Mouse (Mus musculus): ENCODE data around the gene P2ry12.

Gene P2ry12

DNA sequence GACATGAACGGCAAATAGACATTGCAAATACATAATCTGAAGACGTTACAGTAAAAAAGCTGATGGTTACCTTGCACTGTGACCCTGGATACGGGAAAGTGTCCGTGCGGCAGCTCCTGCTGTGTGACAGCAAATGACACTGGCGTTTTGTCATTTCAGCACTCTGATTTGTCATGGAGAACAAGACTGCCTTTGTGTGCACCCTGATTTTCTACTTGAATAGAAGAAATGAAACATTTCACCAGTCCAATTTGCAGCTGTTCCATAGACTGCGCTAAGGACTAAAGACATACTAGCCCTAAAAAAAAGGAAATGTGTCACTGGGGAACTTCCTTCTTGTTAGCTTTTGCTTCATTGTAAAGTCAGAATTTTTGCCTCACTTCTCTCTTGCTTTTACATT, at the start of gene P2ry12:
Gene P2ry12, minus strand, starts transcription at position 168 of the 400 bp plus-strand sequence.
- DNase-seq (ENCODE audit: low read depth): no peak

DNA sequence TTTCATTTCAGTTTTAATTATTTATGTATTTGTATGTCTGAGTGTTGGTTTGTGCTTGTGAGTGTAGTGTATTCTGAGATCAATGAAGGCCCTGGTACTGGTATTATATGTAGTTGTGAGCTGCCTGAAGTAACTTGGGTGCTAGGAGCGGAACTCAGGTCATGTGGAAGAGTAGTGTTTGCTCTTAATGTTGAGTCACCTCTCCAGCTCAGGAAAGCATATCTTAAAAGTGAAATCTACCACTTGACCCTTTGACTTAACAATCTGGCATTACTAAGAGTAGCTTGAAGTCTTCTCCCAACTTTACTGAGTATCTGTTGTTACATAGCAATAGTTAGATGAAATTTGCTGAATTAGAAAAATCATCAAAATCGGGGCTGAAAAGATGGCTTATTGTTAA, 42.8 kb upstream of the P2ry12 start:
- no peak for DNase-seq (ENCODE audit: low read depth)

DNA sequence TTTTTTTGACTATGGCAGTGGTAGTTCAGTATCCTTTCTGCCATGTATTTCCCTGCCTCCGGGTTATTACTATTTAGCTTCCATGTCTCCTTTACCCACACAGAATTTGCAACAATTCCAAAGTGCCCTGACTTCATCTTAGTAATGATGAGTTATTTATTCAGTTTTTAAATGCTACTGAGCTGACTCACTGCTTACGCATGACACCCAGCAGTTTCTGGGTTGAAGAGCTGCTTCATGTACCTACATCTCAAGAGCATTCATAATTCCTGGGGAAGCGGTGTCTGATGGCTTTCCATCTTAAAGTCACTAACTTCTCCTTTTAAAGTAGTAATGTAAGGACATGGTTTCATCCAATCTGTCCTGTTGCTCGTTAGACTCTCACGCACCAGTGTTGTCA, 42.3 kb upstream of the P2ry12 start:
- no peak for DNase-seq (ENCODE audit: low read depth)

DNA sequence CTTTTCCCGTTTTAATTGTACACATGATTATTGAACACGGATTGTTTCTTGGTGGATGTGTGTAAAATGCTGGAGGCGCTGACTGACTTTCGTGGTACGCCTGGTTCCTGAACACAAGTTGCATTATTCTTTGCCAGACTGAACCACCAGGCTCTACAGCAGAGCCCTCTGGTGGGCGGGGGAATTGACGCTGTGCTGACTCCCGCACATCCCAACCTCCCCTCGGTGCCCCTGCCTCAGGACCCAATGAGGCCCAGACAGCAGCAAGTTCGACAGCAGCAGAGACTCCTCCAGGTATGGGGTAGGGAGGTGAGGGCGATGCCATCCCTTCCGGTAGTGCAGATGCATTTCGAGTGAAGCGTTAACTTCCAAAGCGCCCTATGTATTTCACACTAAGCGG, 35.0 kb upstream of the P2ry12 start:
- no peak for DNase-seq (ENCODE audit: low read depth)

DNA sequence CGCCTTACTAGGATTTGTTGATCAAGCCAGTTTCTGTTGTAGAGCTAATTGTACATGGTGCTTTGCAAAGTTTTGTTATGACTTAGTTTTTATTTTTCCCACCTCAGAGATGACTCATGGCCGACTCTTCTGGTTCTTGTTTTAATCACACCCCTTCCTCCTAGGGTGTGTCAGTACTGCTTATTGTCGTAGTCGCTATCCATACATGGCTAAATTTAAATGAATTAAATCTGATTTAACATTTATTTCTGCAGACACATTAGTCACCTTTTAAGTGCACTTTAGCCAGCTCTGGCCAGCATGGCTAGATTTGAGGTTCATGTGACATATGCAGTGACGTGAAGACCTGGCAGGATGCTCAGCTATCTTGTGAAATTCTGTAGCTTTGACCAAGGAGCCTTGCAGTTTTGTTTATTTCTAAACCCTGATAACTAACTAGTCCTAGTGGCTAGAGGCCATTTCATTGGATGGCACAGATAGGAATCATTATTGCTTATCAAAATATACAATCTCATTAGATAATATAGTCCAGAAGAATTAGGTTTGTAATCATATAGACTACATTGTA, 34.0 kb upstream of the P2ry12 start:
- no peak for DNase-seq (ENCODE audit: low read depth)

DNA sequence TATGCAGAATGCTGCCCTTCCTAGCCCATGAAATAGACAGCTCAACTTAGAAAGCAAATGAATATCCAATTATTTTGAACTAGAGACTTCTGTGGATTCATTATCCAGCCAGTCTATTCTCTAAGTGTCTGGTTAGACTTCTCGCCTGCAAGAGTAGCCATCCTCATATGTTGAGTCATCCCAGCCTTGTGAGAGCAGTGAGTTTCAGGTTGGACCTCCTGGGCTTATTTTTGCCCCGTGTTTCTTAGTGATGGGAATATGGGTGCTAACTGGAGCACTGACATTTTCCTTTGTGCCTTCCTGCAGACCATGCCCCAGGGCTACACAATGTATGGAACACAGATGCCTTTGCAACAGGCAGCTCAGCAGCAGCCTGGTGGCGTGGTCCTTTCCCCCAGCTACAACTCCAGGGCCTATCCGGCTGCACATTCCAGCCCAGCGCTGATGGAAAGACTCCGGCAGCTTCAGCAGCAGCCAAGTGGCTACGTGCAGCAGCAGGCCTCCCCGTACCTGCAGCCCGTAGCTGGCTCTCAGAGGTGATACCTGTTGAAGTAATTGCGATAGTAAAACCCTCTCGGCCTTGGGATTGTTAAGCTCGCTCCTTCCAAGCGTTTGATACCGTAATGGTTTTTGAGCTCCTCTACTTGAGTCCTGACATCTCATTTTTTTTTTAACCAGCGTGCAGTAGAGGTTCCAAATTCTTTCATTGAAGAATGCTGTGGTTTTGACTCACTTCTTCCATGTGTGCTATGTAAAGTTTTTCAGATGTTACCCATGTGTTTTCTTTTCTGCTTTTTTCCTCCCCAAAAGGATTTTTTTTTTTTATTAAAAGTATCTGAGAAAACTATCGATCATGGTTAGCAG, 33.3 kb upstream of the P2ry12 start:
- no peak for DNase-seq (ENCODE audit: low read depth)

DNA sequence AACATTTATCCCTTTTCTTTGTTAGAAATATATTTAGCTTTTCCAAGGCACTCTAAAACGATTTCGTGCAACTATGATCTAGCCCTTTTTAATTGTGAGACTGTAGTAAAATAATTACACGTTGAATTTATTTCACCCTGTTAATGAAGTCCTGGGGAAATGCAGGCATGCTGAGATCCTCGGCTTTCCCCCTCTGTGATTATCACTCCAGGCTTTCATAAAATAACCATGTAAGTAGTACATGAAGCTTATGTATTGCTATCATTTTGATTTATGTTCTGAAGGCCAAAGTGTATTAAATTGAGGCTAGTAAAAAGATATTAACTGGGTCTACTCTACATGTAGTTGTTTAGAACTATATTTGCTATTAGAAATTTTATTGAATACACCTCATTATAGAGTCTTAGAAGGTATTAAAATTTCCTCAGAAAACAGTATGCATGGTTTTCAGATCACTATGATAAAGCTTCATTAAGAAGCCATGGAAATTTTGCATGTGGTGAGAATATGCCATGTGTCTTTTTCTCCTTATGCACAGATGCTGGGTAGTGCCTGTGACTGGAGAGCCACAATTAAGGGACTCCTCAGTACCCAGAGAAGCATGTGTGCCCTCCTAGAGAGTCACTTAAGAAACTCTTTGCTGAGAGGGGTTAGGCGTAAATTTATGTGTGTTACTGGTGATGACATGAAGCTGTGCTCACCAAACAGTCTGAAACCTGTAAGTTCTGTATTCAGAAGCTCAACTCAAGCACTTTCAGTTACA, 30.9 kb upstream of the P2ry12 start:
- no peak for DNase-seq (ENCODE audit: low read depth)

DNA sequence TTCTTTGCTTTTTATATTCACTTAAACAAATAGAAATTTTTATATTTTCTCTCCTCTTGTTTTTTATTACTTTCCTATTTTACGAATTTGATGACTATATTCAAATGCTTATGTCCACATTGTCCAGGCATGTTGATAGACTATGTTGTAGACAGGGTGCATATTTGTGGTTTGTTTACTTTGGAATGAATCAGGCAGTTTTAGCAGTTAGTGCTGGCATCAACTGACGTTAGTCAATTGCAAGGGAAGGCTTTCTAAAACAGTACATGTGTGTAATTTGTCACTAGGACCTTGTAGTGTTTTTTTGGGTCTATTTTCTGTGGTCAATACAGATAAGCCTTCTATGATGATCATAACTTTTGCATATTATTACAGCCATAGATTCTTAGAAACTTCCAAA, 27.9 kb upstream of the P2ry12 start:
- DNase-seq (ENCODE audit: low read depth): no peak

DNA sequence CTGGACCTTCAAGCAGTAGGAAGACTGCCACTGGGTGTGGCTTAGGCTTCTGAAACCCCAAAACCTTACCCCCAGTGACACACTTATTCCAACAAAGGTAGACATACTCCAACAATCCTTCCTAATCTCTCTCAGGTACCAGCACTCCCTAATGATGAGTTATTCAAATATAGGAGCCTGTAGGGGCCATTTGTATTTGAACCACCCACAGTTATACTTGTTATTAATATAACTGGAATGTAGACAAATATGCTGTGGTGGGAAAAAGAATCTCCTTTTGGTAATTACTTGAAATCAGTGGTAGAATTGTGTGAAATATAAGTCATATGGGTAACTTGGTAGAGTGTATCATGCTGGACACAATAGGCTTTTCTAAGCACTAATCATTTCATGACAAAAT, 15.9 kb upstream of the P2ry12 start:
- no peak for DNase-seq (ENCODE audit: low read depth)

DNA sequence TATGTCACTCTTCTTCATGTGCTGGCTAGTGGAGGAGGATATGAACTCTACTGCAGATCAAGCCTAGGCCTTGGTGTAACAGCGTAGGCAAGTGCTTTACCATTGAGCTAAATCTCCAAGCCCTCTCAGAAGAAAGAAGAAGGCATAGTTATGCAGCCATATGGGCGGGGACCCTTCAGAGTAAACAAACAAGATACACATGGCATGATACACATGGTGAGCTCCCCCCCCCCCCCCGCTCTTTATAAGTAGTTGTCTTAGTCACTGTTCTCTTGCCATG, 15.5 kb upstream of the P2ry12 start:
- no peak for DNase-seq (ENCODE audit: low read depth)

DNA sequence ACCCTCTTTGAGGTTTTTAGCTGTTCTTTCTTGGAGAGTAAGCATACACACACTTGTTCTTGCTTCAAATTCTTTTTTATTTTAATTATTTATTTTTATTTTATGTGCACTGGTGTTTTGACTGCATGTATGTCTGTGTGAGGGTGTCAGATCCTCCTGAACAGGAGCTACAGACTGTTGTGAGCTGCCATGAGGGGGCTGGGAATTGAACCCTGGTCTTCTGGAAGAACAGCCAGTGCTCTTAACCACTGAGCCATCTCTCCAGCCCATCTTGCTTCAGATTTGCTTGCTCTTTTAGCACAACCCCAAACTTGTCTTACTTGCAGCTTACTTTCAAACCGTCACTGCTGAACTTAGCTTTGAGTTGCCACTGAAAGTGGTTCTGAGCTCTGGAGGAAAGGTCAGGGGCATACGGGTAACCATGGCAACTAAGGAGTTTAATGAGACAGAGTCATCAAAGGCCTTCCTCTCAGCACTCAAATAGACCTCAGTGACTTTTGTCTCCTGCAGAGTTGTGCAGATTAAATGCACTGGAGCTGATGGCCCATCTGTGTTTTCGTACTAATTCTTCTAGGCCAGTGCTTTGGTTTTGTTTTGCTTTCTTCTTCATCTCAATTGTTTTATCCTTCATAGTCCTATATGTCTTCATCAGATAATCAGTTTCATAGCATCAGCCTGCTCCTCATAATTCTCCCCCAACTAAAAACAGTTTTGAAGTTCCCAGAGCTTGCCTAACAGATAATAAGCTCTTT, 15.0 kb upstream of the P2ry12 start:
- DNase-seq (ENCODE audit: low read depth): no peak

DNA sequence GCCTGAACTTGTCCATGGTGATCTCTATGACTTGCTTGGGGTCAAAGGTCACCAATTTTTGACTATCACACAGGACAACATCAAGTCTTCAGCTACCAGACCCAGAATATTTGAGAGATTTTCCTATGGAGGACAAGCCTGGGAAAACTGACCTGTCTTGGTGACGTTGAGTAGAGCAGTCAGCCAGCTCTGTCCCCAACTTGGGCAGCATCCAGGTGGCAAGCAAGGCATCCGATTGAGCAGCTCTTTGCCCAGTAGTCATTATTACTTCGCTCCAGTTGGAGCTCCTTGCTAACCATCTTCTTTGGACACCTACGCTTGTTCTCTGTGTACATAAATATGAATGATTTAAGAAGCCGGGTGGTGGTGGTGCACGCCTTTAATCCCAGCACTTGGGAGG, 8.1 kb upstream of the P2ry12 start:
- no peak for DNase-seq (ENCODE audit: low read depth)

DNA sequence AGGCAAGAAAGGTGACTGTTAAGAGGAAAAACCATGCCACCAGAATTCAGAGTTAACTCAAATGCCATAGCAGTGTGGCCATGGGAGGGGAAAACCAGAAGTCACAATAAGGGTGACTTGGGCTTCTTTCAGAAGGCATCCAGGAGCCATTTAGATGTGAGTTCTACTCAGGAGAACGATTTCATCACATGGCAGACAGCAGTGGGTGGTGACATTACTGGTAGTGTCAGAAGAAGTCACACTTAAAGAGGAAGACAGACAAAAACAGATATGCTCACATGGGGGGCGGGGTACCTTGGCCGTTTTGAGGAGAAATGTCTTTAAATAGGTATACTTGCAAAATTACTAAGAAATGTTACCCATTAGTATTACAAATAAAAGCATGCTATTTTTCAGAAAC, 1.3 kb upstream of the P2ry12 start:
- DNase-seq (ENCODE audit: low read depth): no peak

DNA sequence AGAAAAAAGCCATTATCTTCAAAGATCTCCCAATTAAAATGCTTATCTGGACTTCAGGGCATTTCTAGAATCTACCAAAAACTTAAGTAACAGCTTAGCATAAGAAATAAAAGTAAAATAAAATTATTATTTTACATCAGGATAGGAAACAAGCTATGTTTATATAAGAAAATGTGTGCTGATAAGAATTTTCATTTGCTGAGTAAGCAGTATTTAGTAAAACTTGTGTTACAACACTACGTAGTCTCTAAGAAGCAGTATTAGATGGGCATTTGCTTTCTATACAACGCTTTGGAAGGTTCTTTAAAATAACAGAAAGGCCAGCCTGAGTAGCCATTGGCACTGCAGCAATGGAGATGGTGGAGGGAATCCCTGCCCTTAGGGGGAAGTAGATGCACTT, 746 bp upstream of the P2ry12 start:
- DNase-seq (ENCODE audit: low read depth): no peak

DNA sequence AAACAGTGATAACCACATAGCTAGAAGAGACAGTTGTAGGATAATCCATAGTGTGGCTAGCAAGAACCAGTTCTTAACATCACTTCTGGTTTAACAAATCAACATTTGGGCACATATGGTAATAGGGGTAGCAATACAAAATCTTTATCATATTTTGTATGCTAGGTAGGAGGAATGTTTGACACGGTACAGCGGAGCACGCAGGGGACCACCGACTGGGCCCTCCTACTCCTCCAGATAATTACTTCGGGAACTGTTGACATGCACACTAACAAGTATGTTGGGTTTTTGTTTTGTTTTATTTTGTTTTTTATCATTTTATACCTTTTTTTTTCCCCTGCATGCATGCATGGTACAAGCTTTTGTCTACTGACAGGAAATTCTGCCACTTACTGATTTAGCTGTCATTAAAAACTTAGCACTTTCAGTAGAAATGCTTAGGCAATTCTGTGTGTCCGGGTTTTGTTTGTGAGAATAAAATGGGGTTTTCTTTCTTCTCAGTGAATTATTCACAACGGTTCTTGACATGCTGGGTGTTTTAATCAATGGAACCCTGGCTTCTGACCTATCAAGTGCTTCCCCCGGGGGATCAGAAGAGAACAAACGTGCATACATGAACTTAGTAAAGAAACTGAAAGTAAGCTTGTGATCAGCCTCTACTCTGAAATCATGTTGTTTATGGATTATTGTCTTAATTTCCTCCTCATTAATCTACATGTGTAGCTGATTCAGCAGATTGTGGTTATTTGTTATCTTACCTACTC, 780 bp downstream of the P2ry12 start:
- no peak for DNase-seq (ENCODE audit: low read depth)

DNA sequence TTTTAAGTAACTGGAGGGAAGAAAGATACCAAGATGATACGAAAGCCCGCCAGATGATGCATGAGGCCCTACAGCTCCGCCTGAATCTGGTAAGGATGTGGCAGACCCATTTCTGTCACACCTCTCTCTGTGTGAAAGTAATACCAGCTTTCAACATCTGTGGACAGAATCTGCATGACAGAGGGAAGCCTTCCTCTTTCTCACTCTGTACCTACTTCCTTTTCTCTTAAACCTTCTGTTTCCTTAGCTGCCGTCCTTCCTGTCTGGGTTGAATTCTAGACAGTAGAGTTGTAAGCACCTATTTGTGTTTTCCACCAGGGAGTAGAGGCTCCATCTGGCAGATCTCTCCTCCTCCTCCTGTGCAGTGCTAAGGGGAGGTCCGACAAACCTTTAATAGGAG, 1.9 kb downstream of the P2ry12 start:
- DNase-seq (ENCODE audit: low read depth): peak; percentile 30

DNA sequence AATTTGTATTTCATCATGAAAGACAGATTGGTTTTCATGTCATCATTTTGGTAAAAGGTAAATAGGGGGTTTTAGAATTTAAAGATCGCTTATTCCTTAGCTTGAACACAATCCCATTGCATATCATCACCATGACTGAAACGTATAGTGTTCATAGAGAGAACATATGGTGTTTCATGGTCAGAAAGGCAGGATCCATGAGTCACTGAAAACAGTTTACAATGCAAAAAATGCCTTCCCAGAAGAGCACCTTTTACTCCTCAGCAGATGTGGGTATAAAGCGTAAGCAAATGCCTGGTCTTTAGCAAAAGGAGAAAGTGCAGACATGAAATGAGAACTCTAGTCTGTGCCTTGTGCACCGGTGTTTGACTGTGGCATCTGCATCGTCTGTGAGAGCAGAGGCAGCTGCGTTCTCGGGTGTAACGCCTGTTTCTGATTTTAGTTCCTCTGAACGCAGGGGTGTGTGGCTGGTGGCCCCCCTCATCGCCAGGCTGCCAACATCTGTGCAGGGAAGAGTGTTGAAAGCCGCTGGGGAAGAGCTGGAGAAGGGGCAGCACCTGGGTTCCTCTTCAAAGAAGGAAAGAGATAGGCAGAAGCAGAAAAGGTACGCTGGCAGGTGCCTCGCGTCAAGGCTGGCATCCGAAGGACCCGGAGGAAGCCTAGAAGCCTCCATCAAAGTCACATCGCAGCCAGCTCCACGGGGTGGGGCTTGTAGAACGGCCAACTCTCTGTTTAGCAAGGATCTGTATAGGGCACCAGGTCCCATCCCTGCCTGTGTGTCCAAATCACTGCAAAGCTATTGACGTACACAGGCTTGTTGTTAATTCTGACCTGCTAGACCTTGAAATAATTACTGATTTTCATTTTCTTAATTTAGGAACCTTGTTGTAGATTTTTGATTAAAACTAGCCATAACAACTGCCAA, 4.7 kb downstream of the P2ry12 start:
- no peak for DNase-seq (ENCODE audit: low read depth)

DNA sequence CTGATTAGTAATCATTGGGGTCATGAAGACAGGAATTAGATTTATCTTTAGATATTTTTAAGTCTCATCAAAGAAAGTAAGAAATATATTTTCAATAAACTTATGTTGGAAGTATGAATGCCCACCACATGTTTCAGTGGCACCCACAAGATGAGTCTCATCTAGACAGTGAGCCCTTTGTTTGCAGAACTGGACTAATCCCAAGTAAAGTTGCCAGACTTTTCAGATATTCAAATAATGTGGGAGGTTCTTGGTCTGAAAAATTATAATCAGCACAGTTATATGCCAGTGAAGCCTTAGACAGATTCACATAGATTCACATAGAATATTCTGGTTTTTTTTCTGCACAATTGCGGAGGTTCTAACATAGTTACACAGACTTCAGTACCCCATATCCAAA, 12.2 kb downstream of the P2ry12 start:
- no peak for DNase-seq (ENCODE audit: low read depth)

DNA sequence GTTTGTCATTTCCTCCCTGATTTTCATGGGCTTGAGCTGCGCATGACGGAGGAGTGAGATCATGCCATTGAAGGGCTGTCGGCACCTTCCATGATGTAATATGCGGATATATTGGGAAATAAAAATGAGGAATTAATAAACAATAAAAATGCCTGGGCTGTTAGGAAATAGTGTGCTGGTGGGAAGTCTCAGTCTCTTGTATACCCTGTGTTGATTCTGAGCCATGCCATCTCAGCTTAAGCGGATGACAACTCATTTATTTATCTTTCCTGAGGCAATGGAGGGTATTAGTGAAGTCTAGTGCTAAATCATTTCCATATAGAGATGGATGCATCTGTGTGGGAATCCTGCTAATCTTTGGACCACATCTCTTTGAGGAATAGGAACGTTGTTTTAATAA, 14.6 kb downstream of the P2ry12 start:
- DNase-seq (ENCODE audit: low read depth): no peak

DNA sequence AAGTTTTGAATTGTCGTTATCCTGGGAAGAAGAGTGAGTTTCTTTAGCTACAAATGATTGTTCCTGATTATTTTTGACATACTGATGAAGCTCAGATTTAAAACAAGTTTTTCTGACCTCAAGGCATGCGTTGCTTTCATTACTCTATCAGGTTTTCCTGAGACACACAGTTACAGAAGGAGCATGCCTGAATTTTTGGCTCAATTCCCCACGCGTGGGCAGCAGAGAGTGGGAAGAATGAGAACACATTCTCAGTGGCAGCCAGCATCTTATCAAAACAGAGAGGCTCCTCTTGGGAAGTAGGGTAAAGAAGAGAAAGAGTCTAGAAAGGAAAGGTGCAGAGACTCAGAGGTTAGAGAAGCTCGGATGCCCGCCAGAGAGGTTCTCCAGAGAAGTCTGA, 19.3 kb downstream of the P2ry12 start:
- no peak for DNase-seq (ENCODE audit: low read depth)

DNA sequence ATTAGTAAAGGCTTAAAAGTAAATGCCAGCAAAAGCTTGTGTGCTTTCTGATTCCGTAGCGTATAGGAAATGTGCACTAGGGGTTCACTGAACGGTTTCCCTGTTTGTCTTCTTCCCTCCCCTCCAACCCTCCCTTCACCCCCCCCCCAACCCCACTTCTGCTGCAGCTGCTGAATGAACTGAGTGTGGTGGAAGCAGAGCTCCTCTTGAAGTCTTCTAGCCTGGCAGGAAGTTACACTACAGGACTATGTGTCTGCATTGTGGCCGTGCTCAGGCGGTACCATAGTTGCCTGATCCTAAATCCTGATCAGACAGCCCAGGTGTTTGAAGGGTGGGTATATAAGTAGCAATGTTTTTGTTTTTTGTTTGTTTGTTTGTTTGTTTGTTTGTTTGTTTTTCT, 27.8 kb downstream of the P2ry12 start:
- DNase-seq (ENCODE audit: low read depth): no peak

All from c-Kit-positive CD71-negative TER-119-negative erythroid progenitor cells, embryonic 14.5 days (primary cell).